Mouse (Mus musculus): ENCODE data around the gene Clcn5.

DNA sequence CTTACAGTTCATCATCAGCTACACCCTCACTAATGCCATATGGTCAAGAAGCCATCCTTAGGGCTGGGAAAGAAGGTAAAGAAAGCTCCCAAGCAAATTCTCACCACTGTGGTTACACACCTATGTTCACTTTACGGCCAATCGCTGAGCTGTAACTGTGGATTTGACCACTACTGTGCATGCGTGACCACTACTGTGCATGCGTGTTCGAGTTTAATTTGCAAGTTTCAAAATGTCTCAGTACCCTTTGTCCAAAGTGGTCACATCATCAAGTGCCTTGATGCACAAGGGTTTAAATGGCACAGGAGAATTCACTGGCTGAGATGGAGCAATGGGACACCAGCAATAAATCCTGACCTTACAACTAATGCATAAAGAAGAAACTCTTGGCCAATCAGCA, 58.0 kb downstream of the Clcn5 start:
- TF ChIP-seq POLR2A (IDR thresholded peaks at IDR 0.05; ENCODE audit: low read depth, low read length) (no peak), CTCF (IDR thresholded peaks at IDR 0.05; ENCODE audit: extremely low read depth, insufficient read length, insufficient replicate concordance, low read depth, low read length) (no peak)
